Comparison of ENCODE assay signal across 8 mouse cellular contexts in the genomic region with DNA sequence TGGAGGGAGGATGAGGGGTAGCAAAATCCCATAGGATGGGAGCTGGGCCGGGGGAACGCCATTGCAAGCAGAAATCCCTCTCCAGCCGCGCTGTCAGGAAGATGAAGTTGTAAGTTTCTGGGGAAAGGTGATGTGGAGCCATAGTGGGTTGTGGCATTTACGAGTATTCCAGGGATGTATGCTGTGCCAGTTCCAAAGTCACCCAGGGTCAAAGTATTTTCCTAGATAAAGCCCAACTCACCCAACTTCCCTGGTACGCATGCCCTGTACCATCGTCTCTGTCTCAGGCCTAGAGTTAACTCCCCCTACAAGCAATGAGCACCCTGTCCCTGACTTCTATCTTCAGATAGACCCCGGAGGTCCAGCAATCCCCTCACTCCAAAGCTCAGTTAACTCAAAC. TPM values are rescaled to one million over a fixed set of nuclear protein-coding genes. Genes with fewer than 3 reads are reported as not detected.
DNase-seq lines count a peak whose midpoint lies in the region; ATAC-seq lines count a peak whose summit lies in the region.
"Had no signal": no experiment of that assay in that cellular context is flagged by ENCODE, and none has a peak within 500 bp of the region (broad histone marks: within the 10 kb centered on the region; RNA-seq: fewer than 3 reads in every experiment).

No protein-coding gene starts in this region.

- no peak overlapping the region for H3K9ac ChIP-seq in kidney, embryonic 15.5 days
- H3K9ac ChIP-seq in embryonic facial prominence, embryonic 13.5 days: no peak overlapping the region
- H3K9ac ChIP-seq in liver, embryonic 11.5 days (ENCODE audit: low read depth, low read length): no peak overlapping the region

- DNase-seq in kidney, adult 18-20 months: no peak
- DNase-seq in liver, embryonic 11.5 days (ENCODE audit: low spot score): no peak
- DNase-seq in cerebellum, postnatal 10 days: no peak
- DNase-seq: right cerebral cortex, postnatal 25 days had no signal

- H3K9me3 ChIP-seq in kidney, embryonic 15.5 days (replicated peaks): no peaks in the 10 kb centered on the region
- no peaks in the 10 kb centered on the region for H3K9me3 ChIP-seq in embryonic facial prominence, embryonic 13.5 days
- no peaks in the 10 kb centered on the region for H3K9me3 ChIP-seq in liver, embryonic 11.5 days (ENCODE audit: control insufficient read depth, low read length)

- no peak overlapping the region for H3K27ac ChIP-seq in kidney, embryonic 15.5 days
- H3K27ac ChIP-seq in brown adipose tissue, adult 24 weeks (replicated peaks; ENCODE audit: low read depth, low read length): no peak overlapping the region
- H3K27ac ChIP-seq in embryonic facial prominence, embryonic 13.5 days: no peak overlapping the region
- no peak overlapping the region for H3K27ac ChIP-seq in liver, embryonic 11.5 days (ENCODE audit: low read depth, low read length)

- H3K27me3 ChIP-seq in kidney, embryonic 15.5 days: no peaks in the 10 kb centered on the region
- no peaks in the 10 kb centered on the region for H3K27me3 ChIP-seq in embryonic facial prominence, embryonic 13.5 days
- H3K27me3 ChIP-seq in liver, embryonic 11.5 days (replicated peaks; ENCODE audit: control insufficient read depth, insufficient read depth, low read length): no peaks in the 10 kb centered on the region

- H3K4me2 ChIP-seq in kidney, embryonic 15.5 days: peak overlapping the region; percentile 61
- peak overlapping the region; percentile 53 for H3K4me2 ChIP-seq in embryonic facial prominence, embryonic 13.5 days
- H3K4me2 ChIP-seq in liver, embryonic 11.5 days: peak overlapping the region; percentile 67

- WGBS in kidney, embryonic 15.5 days: 57% methylated on average over 8 of the region's 8 CpGs
- 67% methylated on average over 8 of the region's 8 CpGs for WGBS in embryonic facial prominence, embryonic 13.5 days
- WGBS in liver, embryonic 11.5 days: 54% methylated on average over 8 of the region's 8 CpGs

- H3K36me3 ChIP-seq in kidney, embryonic 15.5 days: peaks cover 40% of the 10 kb centered on the region
- H3K36me3 ChIP-seq in embryonic facial prominence, embryonic 13.5 days: peaks cover 41% of the 10 kb centered on the region
- peaks cover 13% of the 10 kb centered on the region; the same call in 1 of the 2 replicates for H3K36me3 ChIP-seq in liver, embryonic 11.5 days (ENCODE audit: control insufficient read depth, insufficient read depth, low read length)

- ATAC-seq in kidney, embryonic 15.5 days (replicated peaks; ENCODE audit: low FRiP score): no peak
- no peak for ATAC-seq in embryonic facial prominence, embryonic 13.5 days (ENCODE audit: insufficient number of reproducible peaks, insufficient read depth, low FRiP score, low TSS enrichment, low read depth)
- no peak for ATAC-seq in liver, embryonic 11.5 days (replicated peaks; ENCODE audit: low FRiP score)
- no peak for ATAC-seq in megakaryocyte progenitor cell, adult 5-6 weeks (replicated peaks; ENCODE audit: poor library complexity)

- peak overlapping the region; percentile 30 for H3K4me3 ChIP-seq in kidney, embryonic 15.5 days (replicated peaks)
- H3K4me3 ChIP-seq in brown adipose tissue, adult 24 weeks (ENCODE audit: insufficient read depth, low read depth, low read length): peak overlapping the region; percentile 48
- peak overlapping the region; percentile 12; the same call in 1 of the 2 replicates for H3K4me3 ChIP-seq in embryonic facial prominence, embryonic 13.5 days
- peak overlapping the region; percentile 38 for H3K4me3 ChIP-seq in liver, embryonic 11.5 days (ENCODE audit: low read depth, low read length)

- peaks cover 12% of the 10 kb centered on the region for H3K4me1 ChIP-seq in kidney, embryonic 15.5 days
- H3K4me1 ChIP-seq in brown adipose tissue, adult 24 weeks (ENCODE audit: control insufficient read depth, insufficient read depth, insufficient read length, low read length): no peaks in the 10 kb centered on the region
- H3K4me1 ChIP-seq in embryonic facial prominence, embryonic 13.5 days: peaks cover 8% of the 10 kb centered on the region; the same call in 1 of the 2 replicates
- peaks cover 12% of the 10 kb centered on the region for H3K4me1 ChIP-seq in liver, embryonic 11.5 days (replicated peaks; ENCODE audit: control insufficient read depth, insufficient read depth, low read length)

RNA-seq across cellular contexts. Expression of gene Tm6sf2, which starts 0.4 kb away (rescaled TPM):
- 1.0 TPM in 2 replicates for polyA plus RNA-seq in kidney, embryonic 15.5 days (2015; fragmentation: Nextera tagmentation; extraction: Ambion mirVana)
- not detected in 2 replicates for polyA plus RNA-seq in brown adipose tissue, adult 24 weeks (2012; ENCODE audit: insufficient read depth, insufficient read length, missing spikeins)
- polyA plus RNA-seq in embryonic facial prominence, embryonic 13.5 days (2015; fragmentation: Nextera tagmentation; extraction: Ambion mirVana): 0.76 and 1.9 TPM in 2 replicates
- 0.60 and 0.82 TPM in 2 replicates for polyA plus RNA-seq in liver, embryonic 11.5 days (2014; fragmentation: Nextera tagmentation; extraction: Ambion mirVana)
- total RNA-seq in megakaryocyte progenitor cell, adult 5-6 weeks (2015): 0.54 TPM in 1 of 2 replicates, not detected in the other
- not detected in 2 replicates for total RNA-seq in megakaryocyte progenitor cell, adult 5-6 weeks (2017)

RNA-seq across cellular contexts. Expression of gene Hapln4, which starts 10.1 kb away (rescaled TPM):
- 0.35 TPM in 1 of 2 replicates, not detected in the other for polyA plus RNA-seq in kidney, embryonic 15.5 days (2015; fragmentation: Nextera tagmentation; extraction: Ambion mirVana)
- 0.63 and 4.7 TPM in 2 replicates for polyA plus RNA-seq in brown adipose tissue, adult 24 weeks (2012; ENCODE audit: insufficient read depth, insufficient read length, missing spikeins)
- polyA plus RNA-seq in embryonic facial prominence, embryonic 13.5 days (2015; fragmentation: Nextera tagmentation; extraction: Ambion mirVana): 0.21 TPM in 1 of 2 replicates, not detected in the other
- polyA plus RNA-seq in liver, embryonic 11.5 days (2014; fragmentation: Nextera tagmentation; extraction: Ambion mirVana): 0.27 and 0.64 TPM in 2 replicates
- not detected in 2 replicates for total RNA-seq in megakaryocyte progenitor cell, adult 5-6 weeks (2015)
- not detected in 2 replicates for total RNA-seq in megakaryocyte progenitor cell, adult 5-6 weeks (2017)

RNA-seq across cellular contexts. Expression of gene Sugp1, which starts 30.5 kb away (rescaled TPM):
- polyA plus RNA-seq in kidney, embryonic 15.5 days (2015; fragmentation: Nextera tagmentation; extraction: Ambion mirVana): 44.1 and 48.7 TPM in 2 replicates
- 7.6 and 9.0 TPM in 2 replicates for polyA plus RNA-seq in brown adipose tissue, adult 24 weeks (2012; ENCODE audit: insufficient read depth, insufficient read length, missing spikeins)
- polyA plus RNA-seq in embryonic facial prominence, embryonic 13.5 days (2015; fragmentation: Nextera tagmentation; extraction: Ambion mirVana): 51.1 and 56.5 TPM in 2 replicates
- 30.8 and 32.4 TPM in 2 replicates for polyA plus RNA-seq in liver, embryonic 11.5 days (2014; fragmentation: Nextera tagmentation; extraction: Ambion mirVana)
- total RNA-seq in megakaryocyte progenitor cell, adult 5-6 weeks (2015): 8.4 and 11.4 TPM in 2 replicates
- 22.2 and 32.1 TPM in 2 replicates for total RNA-seq in megakaryocyte progenitor cell, adult 5-6 weeks (2017)

RNA-seq across cellular contexts. Expression of gene Mau2, which starts 30.6 kb away (rescaled TPM):
- polyA plus RNA-seq in kidney, embryonic 15.5 days (2015; fragmentation: Nextera tagmentation; extraction: Ambion mirVana): 51.7 and 55.7 TPM in 2 replicates
- polyA plus RNA-seq in brown adipose tissue, adult 24 weeks (2012; ENCODE audit: insufficient read depth, insufficient read length, missing spikeins): 12.3 and 16.4 TPM in 2 replicates
- polyA plus RNA-seq in embryonic facial prominence, embryonic 13.5 days (2015; fragmentation: Nextera tagmentation; extraction: Ambion mirVana): 60.3 and 63.7 TPM in 2 replicates
- polyA plus RNA-seq in liver, embryonic 11.5 days (2014; fragmentation: Nextera tagmentation; extraction: Ambion mirVana): 42.1 and 46.5 TPM in 2 replicates
- total RNA-seq in megakaryocyte progenitor cell, adult 5-6 weeks (2015): 24.0 and 24.6 TPM in 2 replicates
- 24.0 and 26.7 TPM in 2 replicates for total RNA-seq in megakaryocyte progenitor cell, adult 5-6 weeks (2017)

RNA-seq across cellular contexts. Expression of gene Ncan, which starts 47.6 kb away (rescaled TPM):
- polyA plus RNA-seq in kidney, embryonic 15.5 days (2015; fragmentation: Nextera tagmentation; extraction: Ambion mirVana): 0.32 and 0.64 TPM in 2 replicates
- 1.9 and 3.2 TPM in 2 replicates for polyA plus RNA-seq in brown adipose tissue, adult 24 weeks (2012; ENCODE audit: insufficient read depth, insufficient read length, missing spikeins)
- 1.4 and 2.0 TPM in 2 replicates for polyA plus RNA-seq in embryonic facial prominence, embryonic 13.5 days (2015; fragmentation: Nextera tagmentation; extraction: Ambion mirVana)
- polyA plus RNA-seq in liver, embryonic 11.5 days (2014; fragmentation: Nextera tagmentation; extraction: Ambion mirVana): 0.08 and 0.15 TPM in 2 replicates
- not detected in 2 replicates for total RNA-seq in megakaryocyte progenitor cell, adult 5-6 weeks (2015)
- not detected in 2 replicates for total RNA-seq in megakaryocyte progenitor cell, adult 5-6 weeks (2017)
